Mouse (Mus musculus) liver, adult 2 months (tissue): ENCODE results near the gene Limd1.

Experiments
- CTCF ChIP-seq: fragments of 200-500 bp; IDR thresholded peaks from 2 replicates; pipeline ENCODE4 v1.5.1; 2011; ENCODE audit warnings: low read depth, low read length, control low read depth
- POLR2A ChIP-seq: fragments of 200-500 bp; IDR thresholded peaks from 2 replicates; pipeline ENCODE4 v1.6.1; 2011; ENCODE audit warnings: low read length, control low read depth; ENCODE audit not compliant: insufficient read depth; ENCODE audit errors: extremely low read depth

DNA sequence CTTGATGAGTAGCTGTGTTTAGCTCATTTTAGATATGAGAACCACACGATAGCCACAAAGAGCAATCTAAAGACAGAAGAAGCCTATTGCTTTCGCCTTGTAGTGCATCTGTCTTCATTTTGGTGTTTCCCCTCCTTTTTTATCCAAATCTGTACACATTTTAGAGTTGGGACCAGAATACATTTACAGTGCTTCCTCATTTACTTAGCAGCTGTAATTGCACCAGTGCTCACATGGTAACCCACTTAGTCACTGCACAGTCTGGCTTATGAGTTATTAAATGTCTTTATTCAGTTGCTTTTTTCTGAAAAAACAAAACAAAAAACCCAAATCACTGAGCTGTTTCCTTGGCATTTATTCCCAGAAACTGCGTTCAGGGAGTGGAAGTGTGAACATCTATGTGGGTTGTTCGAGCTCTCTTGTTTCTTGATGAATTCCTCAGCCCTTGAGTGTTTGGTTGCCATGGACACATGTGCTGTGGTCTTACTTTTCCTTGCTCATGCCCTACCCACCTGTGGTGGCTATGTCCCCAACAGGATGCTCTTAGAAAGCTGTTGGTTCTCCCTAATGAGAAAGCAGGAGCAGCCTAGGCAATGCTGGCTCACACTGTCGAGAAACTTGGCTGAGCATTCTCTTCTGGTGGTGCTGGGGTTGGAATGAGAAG is 24.8 kb downstream of the Limd1 start:
- no peak for TF ChIP-seq CTCF
- no peak for TF ChIP-seq POLR2A
